Mouse (Mus musculus): Measurements from ENCODE around the gene Cox8b. TPM values are rescaled to one million over a fixed set of nuclear protein-coding genes. Genes with fewer than 3 reads are reported as not detected.

The Cox8b gene
- polyA plus RNA-seq, 1 experiment: not detected

DNA sequence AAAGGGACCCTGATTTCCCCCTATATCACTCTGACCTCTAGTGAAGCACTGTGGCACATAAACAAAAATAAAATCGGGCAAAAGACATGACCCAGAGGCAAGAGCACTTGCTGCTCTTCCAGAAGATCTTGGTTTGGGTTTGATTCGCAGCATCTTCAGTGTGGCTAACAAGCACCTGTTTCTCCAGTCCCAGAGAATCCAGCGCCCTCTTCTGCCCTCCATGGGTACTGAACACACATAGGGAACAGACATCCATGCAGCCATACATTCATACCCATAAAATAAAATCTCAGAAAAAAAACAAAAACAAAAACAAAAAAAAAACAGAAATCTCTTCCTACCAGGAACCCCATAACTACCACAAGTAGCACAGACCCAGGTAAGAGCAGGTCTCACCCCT is 38.2 kb upstream of the Cox8b start:
- Histone ChIP-seq H3K4me1 (ENCODE audit: control insufficient read depth, insufficient read depth, insufficient read length) (peaks cover 8% of the 10 kb centered on the region; the same call in 1 of the 2 replicates), H3K27ac (ENCODE audit: insufficient read depth, low read length) (no peak overlapping the region), H3K36me3 (ENCODE audit: control insufficient read depth, insufficient read depth, low read length) (no peaks in the 10 kb centered on the region), H3K27me3 (ENCODE audit: control insufficient read depth, insufficient read depth, low read length) (no peaks in the 10 kb centered on the region), H3K4me3 (ENCODE audit: extremely low read depth, insufficient read depth, insufficient read length) (no peak overlapping the region)
- TF ChIP-seq POLR2A (IDR thresholded peaks at IDR 0.05; ENCODE audit: low read depth, low read length): no peak
- no peak for TF ChIP-seq CTCF (IDR thresholded peaks at IDR 0.05; ENCODE audit: extremely low read depth, insufficient read depth, insufficient read length, insufficient replicate concordance)
- DNase-seq (ENCODE audit: low read depth in 1 of 2, low spot score in 2 of 2): no peak
- 66% methylated on average over 3 of the region's 3 CpGs for WGBS

DNA sequence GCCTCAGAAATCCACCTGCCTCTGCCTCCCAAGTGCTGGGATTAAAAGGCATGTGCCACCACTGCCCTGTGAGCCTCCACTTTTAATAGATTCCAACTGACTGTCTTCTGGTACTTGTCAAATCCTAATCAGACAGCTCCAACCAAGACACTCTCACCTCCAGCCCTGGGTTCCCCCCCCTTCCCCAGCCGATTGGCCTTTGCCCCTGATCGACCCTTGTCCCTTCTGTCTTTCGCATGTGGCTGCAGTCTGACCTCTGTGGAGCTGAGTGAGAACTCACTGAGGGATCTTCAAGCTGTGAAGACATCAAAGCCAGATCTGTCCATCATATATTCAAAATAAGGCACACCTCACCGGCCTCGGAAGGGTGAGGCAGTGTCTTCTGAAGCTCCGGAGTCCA is 26.9 kb upstream of the Cox8b start:
- no peaks in the 10 kb centered on the region for H3K36me3 ChIP-seq (ENCODE audit: control insufficient read depth, insufficient read depth, low read length)
- WGBS: 93% methylated on average over 6 of the region's 6 CpGs
- no peak for DNase-seq (ENCODE audit: low read depth in 1 of 2, low spot score in 2 of 2)
- peaks cover 4% of the 10 kb centered on the region; the same call in 1 of the 2 replicates for H3K4me1 ChIP-seq (ENCODE audit: control insufficient read depth, insufficient read depth, insufficient read length)
- peaks cover 10% of the 10 kb centered on the region for H3K27me3 ChIP-seq (ENCODE audit: control insufficient read depth, insufficient read depth, low read length)
- no peak for TF ChIP-seq CTCF (IDR thresholded peaks at IDR 0.05; ENCODE audit: extremely low read depth, insufficient read depth, insufficient read length, insufficient replicate concordance)
- no peak for TF ChIP-seq POLR2A (IDR thresholded peaks at IDR 0.05; ENCODE audit: low read depth, low read length)
- H3K4me3 ChIP-seq (ENCODE audit: extremely low read depth, insufficient read depth, insufficient read length): no peak overlapping the region
- H3K27ac ChIP-seq (ENCODE audit: insufficient read depth, low read length): no peak overlapping the region

DNA sequence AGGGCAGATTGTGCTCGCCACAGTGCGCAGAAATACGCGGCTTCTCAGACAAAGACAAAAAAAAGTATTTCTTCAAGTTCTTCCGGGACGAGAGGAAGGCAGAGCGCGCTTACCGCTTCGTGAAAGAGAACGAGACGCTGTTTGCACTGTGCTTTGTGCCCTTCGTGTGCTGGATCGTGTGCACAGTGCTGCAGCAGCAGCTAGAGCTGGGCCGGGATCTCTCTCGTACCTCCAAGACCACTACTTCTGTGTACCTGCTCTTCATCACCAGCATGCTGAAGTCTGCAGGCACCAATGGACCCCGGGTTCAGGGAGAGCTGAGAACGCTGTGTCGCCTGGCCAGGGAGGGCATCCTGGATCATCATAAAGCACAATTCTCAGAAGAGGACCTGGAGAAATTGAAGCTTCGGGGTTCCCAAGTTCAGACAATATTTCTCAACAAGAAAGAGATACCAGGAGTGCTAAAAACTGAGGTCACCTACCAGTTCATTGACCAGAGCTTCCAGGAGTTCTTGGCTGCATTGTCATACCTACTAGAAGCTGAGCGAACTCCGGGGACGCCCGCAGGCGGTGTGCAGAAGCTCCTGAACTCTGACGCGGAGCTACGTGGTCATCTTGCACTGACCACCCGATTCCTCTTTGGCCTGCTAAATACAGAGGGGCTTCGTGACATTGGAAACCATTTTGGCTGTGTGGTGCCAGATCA is 23.0 kb upstream of the Cox8b start:
- no peak overlapping the region for H3K27ac ChIP-seq (ENCODE audit: insufficient read depth, low read length)

DNA sequence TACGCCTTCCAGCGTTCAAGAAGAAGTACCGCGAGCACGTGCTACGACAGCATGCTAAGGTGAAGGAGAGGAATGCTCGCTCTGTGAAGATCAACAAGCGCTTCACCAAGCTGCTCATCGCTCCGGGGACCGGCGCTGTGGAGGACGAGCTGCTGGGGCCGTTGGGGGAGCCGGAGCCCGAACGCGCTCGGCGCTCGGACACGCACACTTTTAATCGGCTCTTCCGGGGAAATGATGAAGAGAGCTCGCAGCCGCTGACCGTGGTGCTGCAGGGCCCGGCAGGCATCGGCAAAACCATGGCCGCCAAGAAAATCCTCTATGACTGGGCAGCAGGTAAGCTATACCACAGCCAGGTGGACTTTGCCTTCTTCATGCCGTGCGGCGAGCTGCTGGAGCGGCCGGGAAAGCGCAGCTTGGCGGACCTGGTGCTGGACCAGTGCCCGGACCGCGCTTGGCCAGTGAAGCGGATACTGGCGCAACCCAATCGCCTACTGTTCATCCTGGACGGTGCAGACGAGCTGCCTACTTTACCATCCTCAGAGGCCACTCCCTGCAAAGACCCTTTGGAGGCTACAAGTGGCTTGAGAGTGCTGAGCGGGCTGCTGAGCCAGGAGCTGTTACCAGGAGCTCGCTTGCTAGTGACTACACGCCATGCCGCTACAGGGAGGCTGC is 22.3 kb upstream of the Cox8b start:
- Histone ChIP-seq H3K36me3 (ENCODE audit: control insufficient read depth, insufficient read depth, low read length) (no peaks in the 10 kb centered on the region), H3K4me1 (ENCODE audit: control insufficient read depth, insufficient read depth, insufficient read length) (peaks cover 4% of the 10 kb centered on the region; the same call in 1 of the 2 replicates), H3K27me3 (ENCODE audit: control insufficient read depth, insufficient read depth, low read length) (peaks cover 13% of the 10 kb centered on the region), H3K4me3 (ENCODE audit: extremely low read depth, insufficient read depth, insufficient read length) (peak overlapping the region; percentile 18; the same call in 1 of the 2 replicates), H3K27ac (ENCODE audit: insufficient read depth, low read length) (no peak overlapping the region)
- DNase-seq (ENCODE audit: low read depth in 1 of 2, low spot score in 2 of 2): no peak
- 1% methylated on average over 49 of the region's 49 CpGs for WGBS
- no peak for TF ChIP-seq POLR2A (IDR thresholded peaks at IDR 0.05; ENCODE audit: low read depth, low read length)
- no peak for TF ChIP-seq CTCF (IDR thresholded peaks at IDR 0.05; ENCODE audit: extremely low read depth, insufficient read depth, insufficient read length, insufficient replicate concordance)

More for the DNA sequence above, 23.0 kb upstream of the Cox8b start:
- no peaks in the 10 kb centered on the region for H3K36me3 ChIP-seq (ENCODE audit: control insufficient read depth, insufficient read depth, low read length)
- H3K4me3 ChIP-seq (ENCODE audit: extremely low read depth, insufficient read depth, insufficient read length): peak overlapping the region; percentile 1; the same call in 1 of the 2 replicates
- TF ChIP-seq POLR2A (IDR thresholded peaks at IDR 0.05; ENCODE audit: low read depth, low read length) (no peak), CTCF (IDR thresholded peaks at IDR 0.05; ENCODE audit: extremely low read depth, insufficient read depth, insufficient read length, insufficient replicate concordance) (no peak)
- H3K27me3 ChIP-seq (ENCODE audit: control insufficient read depth, insufficient read depth, low read length): peaks cover 13% of the 10 kb centered on the region
- 24% methylated on average over 30 of the region's 30 CpGs for WGBS
- peaks cover 4% of the 10 kb centered on the region; the same call in 1 of the 2 replicates for H3K4me1 ChIP-seq (ENCODE audit: control insufficient read depth, insufficient read depth, insufficient read length)
- DNase-seq (ENCODE audit: low read depth in 1 of 2, low spot score in 2 of 2): no peak

DNA sequence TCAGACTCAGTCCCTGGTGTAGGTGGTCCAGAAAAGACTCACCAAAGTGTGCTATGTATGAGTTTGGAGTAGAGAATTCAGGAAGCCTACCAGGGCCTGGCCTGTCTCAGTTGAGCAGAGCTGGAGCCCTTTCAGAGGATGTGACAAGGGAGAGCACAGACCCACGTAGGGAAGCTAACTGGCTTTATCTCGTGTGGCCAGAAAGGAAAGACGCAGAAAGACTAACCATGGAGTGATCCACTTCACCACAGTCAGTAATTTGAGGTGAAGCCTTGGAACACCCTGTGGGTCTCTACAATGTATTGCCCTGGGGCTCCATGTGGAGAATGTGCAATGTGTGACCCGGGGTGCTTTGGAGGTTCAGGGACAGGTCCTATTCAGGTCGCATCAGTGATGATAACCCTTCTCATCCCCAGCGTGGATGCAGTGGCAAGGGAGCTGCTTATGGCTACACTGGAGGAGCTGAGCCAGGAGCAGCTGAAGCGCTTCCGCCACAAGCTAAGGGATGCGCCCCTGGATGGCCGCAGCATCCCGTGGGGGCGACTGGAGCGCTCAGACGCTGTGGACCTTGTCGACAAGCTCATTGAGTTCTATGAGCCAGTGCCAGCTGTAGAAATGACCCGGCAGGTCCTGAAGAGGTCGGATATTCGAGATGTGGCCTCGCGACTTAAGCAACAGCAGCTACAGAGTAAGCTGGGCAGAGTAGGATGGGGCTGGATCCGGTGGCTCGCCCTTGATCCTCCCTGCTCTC is 21.2 kb upstream of the Cox8b start:
- Histone ChIP-seq H3K27ac (ENCODE audit: insufficient read depth, low read length) (no peak overlapping the region), H3K4me1 (ENCODE audit: control insufficient read depth, insufficient read depth, insufficient read length) (peaks cover 4% of the 10 kb centered on the region; the same call in 1 of the 2 replicates), H3K36me3 (ENCODE audit: control insufficient read depth, insufficient read depth, low read length) (no peaks in the 10 kb centered on the region), H3K27me3 (ENCODE audit: control insufficient read depth, insufficient read depth, low read length) (peaks cover 13% of the 10 kb centered on the region), H3K4me3 (ENCODE audit: extremely low read depth, insufficient read depth, insufficient read length) (no peak overlapping the region)
- TF ChIP-seq CTCF (IDR thresholded peaks at IDR 0.05; ENCODE audit: extremely low read depth, insufficient read depth, insufficient read length, insufficient replicate concordance): no peak
- no peak for TF ChIP-seq POLR2A (IDR thresholded peaks at IDR 0.05; ENCODE audit: low read depth, low read length)
- WGBS: 57% methylated on average over 22 of the region's 22 CpGs
- no peak for DNase-seq (ENCODE audit: low read depth in 1 of 2, low spot score in 2 of 2)

DNA sequence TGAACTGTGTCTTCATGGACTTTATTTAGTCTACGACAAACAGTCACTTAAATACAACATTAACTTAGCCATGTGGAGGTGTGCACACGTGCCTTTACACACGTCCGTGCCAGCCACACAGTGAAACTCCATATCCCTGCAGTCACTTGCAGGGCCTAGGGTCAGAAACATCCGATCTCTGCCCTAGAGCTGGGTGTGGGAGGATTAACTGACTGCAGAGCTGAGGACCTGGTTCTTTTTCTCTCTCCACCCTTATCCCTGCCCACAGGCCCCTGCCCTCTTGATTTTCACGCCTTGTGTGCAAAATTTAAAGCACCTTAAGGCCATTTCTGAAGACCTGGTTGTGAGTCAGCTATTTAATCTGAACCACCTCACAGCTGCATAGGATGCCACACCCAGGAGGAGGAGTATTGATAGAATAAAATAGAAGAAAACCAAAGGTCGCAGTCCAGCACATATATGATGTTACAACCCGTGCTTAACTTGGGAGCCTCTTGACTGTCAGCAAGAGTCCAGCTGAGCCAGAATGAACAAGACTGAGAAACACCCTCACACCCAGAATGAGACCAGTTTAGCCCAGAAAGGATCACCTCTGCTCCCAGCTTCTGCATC is 20.3 kb upstream of the Cox8b start, which contains the start of gene Nlrp6:
TSS of gene Nlrp6 (plus strand) at position 485 of the 612 bp plus-strand sequence.
- no peak for DNase-seq (ENCODE audit: low read depth in 1 of 2, low spot score in 2 of 2)
- Histone ChIP-seq H3K4me3 (ENCODE audit: extremely low read depth, insufficient read depth, insufficient read length) (no peak within 1 kb of the TSS), H3K27me3 (ENCODE audit: control insufficient read depth, insufficient read depth, low read length) (peaks cover 13% of the 10 kb centered on the region), H3K4me1 (ENCODE audit: control insufficient read depth, insufficient read depth, insufficient read length) (peaks cover 4% of the 10 kb centered on the region; the same call in 1 of the 2 replicates), H3K27ac (ENCODE audit: insufficient read depth, low read length) (no peak within 1 kb of the TSS), H3K36me3 (ENCODE audit: control insufficient read depth, insufficient read depth, low read length) (no peaks in the 10 kb centered on the region)
- WGBS: 77% methylated on average over 8 of the region's 8 CpGs
- TF ChIP-seq POLR2A (IDR thresholded peaks at IDR 0.05; ENCODE audit: low read depth, low read length): no peak
- TF ChIP-seq CTCF (IDR thresholded peaks at IDR 0.05; ENCODE audit: extremely low read depth, insufficient read depth, insufficient read length, insufficient replicate concordance): no peak

Data from spleen, adult 2 months (tissue).